Mouse (Mus musculus): ENCODE data around the gene Tas2r126. TPM values are rescaled to one million over a fixed set of nuclear protein-coding genes. Genes with fewer than 3 reads are reported as not detected.

Tas2r126 gene
- 0.10 TPM in 1 of 2 replicates, not detected in the other for polyA plus RNA-seq (2012; rRNA removed)

DNA sequence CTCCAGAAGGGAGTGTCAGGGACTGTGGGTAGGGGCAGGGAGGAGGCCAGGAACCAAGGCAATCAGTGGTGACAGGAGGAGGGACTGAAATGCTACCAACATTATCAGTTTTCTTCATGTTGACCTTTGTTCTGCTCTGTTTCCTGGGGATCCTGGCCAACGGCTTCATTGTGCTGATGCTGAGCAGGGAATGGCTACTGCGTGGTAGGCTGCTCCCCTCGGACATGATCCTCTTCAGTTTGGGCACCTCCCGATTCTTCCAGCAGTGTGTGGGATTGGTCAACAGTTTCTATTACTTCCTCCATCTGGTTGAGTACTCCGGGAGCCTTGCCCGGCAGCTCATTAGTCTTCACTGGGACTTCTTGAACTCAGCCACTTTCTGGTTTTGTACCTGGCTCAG lies at the start of gene Tas2r126:
Gene Tas2r126, plus strand, starts transcription at position 90 of the 400 bp plus-strand sequence.
- H3K4me1 ChIP-seq (ENCODE audit: control insufficient read depth, insufficient read depth, low read length), result no peaks in the 10 kb centered on the region
- TF ChIP-seq POLR2A (IDR thresholded peaks at IDR 0.05; ENCODE audit: extremely low read depth, insufficient read depth, low read length) (no peak), CTCF (IDR thresholded peaks at IDR 0.05; ENCODE audit: extremely low read depth, insufficient read depth, low read length) (no peak)
- H3K4me3 ChIP-seq (ENCODE audit: insufficient read depth, low read length), result no peak within 1 kb of the TSS
- H3K27ac ChIP-seq (ENCODE audit: insufficient read depth, low read length), result no peak within 1 kb of the TSS

DNA sequence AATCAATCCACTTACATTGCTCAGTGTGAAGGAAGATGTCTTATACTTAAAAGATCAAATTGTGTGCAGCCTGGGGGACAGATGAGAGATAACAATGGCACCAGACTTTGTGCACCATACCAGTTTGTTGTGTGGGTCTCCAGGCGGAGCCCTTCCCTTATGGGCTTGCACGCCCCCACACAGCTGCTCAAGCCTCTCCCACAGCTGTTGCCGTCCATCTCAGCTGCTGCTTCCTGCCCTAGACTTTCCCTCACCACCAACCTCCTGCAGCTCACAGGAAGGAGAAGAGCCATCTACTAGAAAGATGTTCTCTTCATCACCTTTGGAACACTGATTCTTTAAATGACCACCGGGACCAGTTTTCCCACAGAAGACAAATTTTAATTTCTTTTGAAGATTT lies 48.7 kb upstream of the Tas2r126 start:
- Histone ChIP-seq H3K27ac (ENCODE audit: insufficient read depth, low read length) (no peak overlapping the region), H3K4me1 (ENCODE audit: control insufficient read depth, insufficient read depth, low read length) (peaks cover 1% of the 10 kb centered on the region; the same call in 1 of the 2 replicates), H3K4me3 (ENCODE audit: insufficient read depth, low read length) (no peak overlapping the region)
- TF ChIP-seq POLR2A (IDR thresholded peaks at IDR 0.05; ENCODE audit: extremely low read depth, insufficient read depth, low read length) (no peak), CTCF (IDR thresholded peaks at IDR 0.05; ENCODE audit: extremely low read depth, insufficient read depth, low read length) (no peak)

GRCm38 (mm10) chr6:42391796-42392330 lies 42.5 kb upstream of the Tas2r126 start:
- no peak overlapping the region for H3K4me3 ChIP-seq (ENCODE audit: insufficient read depth, low read length)
- peaks cover 1% of the 10 kb centered on the region; the same call in 1 of the 2 replicates for H3K4me1 ChIP-seq (ENCODE audit: control insufficient read depth, insufficient read depth, low read length)
- no peak overlapping the region for H3K27ac ChIP-seq (ENCODE audit: insufficient read depth, low read length)
- TF ChIP-seq POLR2A (IDR thresholded peaks at IDR 0.05; ENCODE audit: extremely low read depth, insufficient read depth, low read length) (no peak), CTCF (IDR thresholded peaks at IDR 0.05; ENCODE audit: extremely low read depth, insufficient read depth, low read length) (no peak)

DNA sequence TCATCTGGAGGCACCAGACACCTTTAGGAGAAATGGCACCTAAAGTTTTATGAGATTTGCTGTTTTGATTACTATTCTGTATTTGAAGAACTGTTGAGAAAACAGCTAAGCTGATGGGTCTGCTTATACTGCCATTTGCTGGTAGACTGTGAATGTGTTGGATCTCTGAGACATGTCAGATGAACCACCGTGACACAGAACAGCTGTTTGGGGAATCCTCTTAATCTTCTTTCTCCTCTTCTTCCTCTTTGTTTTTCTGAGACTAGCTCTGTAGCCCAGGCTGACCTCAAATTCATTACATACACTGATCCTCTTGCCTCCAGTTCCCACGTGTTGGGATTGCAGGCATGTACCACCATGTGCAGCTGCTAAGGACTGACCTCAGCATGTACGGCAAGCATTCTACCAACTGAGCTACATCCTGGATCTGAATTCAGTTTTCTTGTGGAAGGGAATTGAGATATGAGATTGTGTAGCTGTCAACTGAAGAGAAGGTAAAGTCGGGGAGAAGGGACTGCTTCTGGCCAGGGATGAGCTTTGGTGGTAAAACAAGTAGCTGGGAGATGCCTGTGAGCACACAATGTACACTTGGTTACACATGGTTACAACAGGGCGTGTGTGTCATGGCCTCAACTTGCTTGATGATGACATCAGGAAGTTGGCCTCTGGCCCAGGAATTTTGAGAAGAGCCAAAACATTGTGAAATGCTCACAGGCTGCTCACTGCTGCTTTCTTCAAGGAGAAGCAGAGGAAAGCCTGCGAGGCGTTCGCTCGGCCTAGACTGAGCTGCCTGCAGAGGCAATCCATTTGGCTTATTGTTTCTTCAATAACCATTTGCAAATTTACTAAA lies 38.1 kb upstream of the Tas2r126 start:
- Histone ChIP-seq H3K27ac (ENCODE audit: insufficient read depth, low read length) (no peak overlapping the region), H3K4me1 (ENCODE audit: control insufficient read depth, insufficient read depth, low read length) (no peaks in the 10 kb centered on the region), H3K4me3 (ENCODE audit: insufficient read depth, low read length) (no peak overlapping the region)
- TF ChIP-seq CTCF (IDR thresholded peaks at IDR 0.05; ENCODE audit: extremely low read depth, insufficient read depth, low read length), result no peak
- TF ChIP-seq POLR2A (IDR thresholded peaks at IDR 0.05; ENCODE audit: extremely low read depth, insufficient read depth, low read length), result no peak

- Histone ChIP-seq H3K27ac (ENCODE audit: insufficient read depth, low read length) (no peak overlapping the region), H3K4me1 (ENCODE audit: control insufficient read depth, insufficient read depth, low read length) (no peaks in the 10 kb centered on the region), H3K4me3 (ENCODE audit: insufficient read depth, low read length) (no peak overlapping the region)
- TF ChIP-seq CTCF (IDR thresholded peaks at IDR 0.05; ENCODE audit: extremely low read depth, insufficient read depth, low read length) (no peak), POLR2A (IDR thresholded peaks at IDR 0.05; ENCODE audit: extremely low read depth, insufficient read depth, low read length) (no peak)
Measured at GRCm38 (mm10) chr6:42397041-42397657, 37.2 kb upstream of the Tas2r126 start.

- Histone ChIP-seq H3K4me1 (ENCODE audit: control insufficient read depth, insufficient read depth, low read length) (no peaks in the 10 kb centered on the region), H3K27ac (ENCODE audit: insufficient read depth, low read length) (no peak overlapping the region), H3K4me3 (ENCODE audit: insufficient read depth, low read length) (no peak overlapping the region)
- TF ChIP-seq POLR2A (IDR thresholded peaks at IDR 0.05; ENCODE audit: extremely low read depth, insufficient read depth, low read length) (no peak), CTCF (IDR thresholded peaks at IDR 0.05; ENCODE audit: extremely low read depth, insufficient read depth, low read length) (no peak)
Measured at GRCm38 (mm10) chr6:42398285-42398684, 36.0 kb upstream of the Tas2r126 start.

GRCm38 (mm10) chr6:42398998-42399397 lies 35.3 kb upstream of the Tas2r126 start:
- no peak for TF ChIP-seq POLR2A (IDR thresholded peaks at IDR 0.05; ENCODE audit: extremely low read depth, insufficient read depth, low read length)
- TF ChIP-seq CTCF (IDR thresholded peaks at IDR 0.05; ENCODE audit: extremely low read depth, insufficient read depth, low read length), result no peak
- no peak overlapping the region for H3K4me3 ChIP-seq (ENCODE audit: insufficient read depth, low read length)
- no peak overlapping the region for H3K27ac ChIP-seq (ENCODE audit: insufficient read depth, low read length)
- no peaks in the 10 kb centered on the region for H3K4me1 ChIP-seq (ENCODE audit: control insufficient read depth, insufficient read depth, low read length)

GRCm38 (mm10) chr6:42399938-42400337 lies 34.4 kb upstream of the Tas2r126 start, which contains the start of gene Tas2r143:
Tas2r143 (plus strand) TSS chr6:42400238.
- TF ChIP-seq CTCF (IDR thresholded peaks at IDR 0.05; ENCODE audit: extremely low read depth, insufficient read depth, low read length) (no peak), POLR2A (IDR thresholded peaks at IDR 0.05; ENCODE audit: extremely low read depth, insufficient read depth, low read length) (no peak)
- Histone ChIP-seq H3K4me3 (ENCODE audit: insufficient read depth, low read length) (no peak within 1 kb of the TSS), H3K4me1 (ENCODE audit: control insufficient read depth, insufficient read depth, low read length) (no peaks in the 10 kb centered on the region), H3K27ac (ENCODE audit: insufficient read depth, low read length) (no peak within 1 kb of the TSS)

DNA sequence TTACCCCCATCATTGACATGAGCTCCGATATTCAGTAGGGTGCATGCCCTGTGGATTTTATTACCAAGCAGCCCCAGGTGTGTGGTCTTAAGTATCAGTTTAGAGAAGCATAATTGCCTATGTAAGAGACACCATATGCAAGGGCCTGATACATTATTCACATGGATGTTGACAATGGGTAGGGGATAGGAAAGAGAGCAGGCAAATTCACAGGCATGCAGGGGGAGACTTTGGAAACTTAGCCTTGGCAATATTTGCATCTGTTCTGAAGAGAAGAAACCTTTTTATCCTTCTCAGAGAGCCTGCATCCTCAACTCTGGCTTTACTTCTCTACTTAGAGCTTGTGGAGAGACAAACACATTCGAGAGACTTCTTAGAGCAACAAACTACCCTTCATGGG lies 29.2 kb upstream of the Tas2r126 start, which contains the start of gene Tas2r135:
Gene Tas2r135, plus strand, starts transcription at position 301 of the 400 bp plus-strand sequence.
- Histone ChIP-seq H3K4me1 (ENCODE audit: control insufficient read depth, insufficient read depth, low read length) (no peaks in the 10 kb centered on the region), H3K4me3 (ENCODE audit: insufficient read depth, low read length) (no peak within 1 kb of the TSS), H3K27ac (ENCODE audit: insufficient read depth, low read length) (no peak within 1 kb of the TSS)
- TF ChIP-seq CTCF (IDR thresholded peaks at IDR 0.05; ENCODE audit: extremely low read depth, insufficient read depth, low read length) (no peak), POLR2A (IDR thresholded peaks at IDR 0.05; ENCODE audit: extremely low read depth, insufficient read depth, low read length) (no peak)

Measured in cortical plate, adult 2 months (tissue).